Mouse (Mus musculus): ENCODE results near the gene Zswim5.

The Zswim5 gene

GRCm38 (mm10) chr4:116876995-116877728, at the start of gene Zswim5:
Gene Zswim5, plus strand, starts transcription at chr4:116877376.
- CTCF ChIA-PET, result interaction anchor here in 2 of 4 experiments (0.6 to 1.1 kb wide), 4 partner anchors 53 to 252 kb away, joined by 3 to 4 read pairs (median 3); no protein-coding TSS in a partner anchor
- POLR2A ChIA-PET, result interaction anchor here in 3 of 4 experiments (0.6 to 1.7 kb wide), 11 partner anchors 8 to 473 kb away, joined by 3 to 7 read pairs (median 3); partner anchors contain the start of genes Ccdc163 (in 1 of the 3) and Tesk2 (in 1 of the 3)

GRCm38 (mm10) chr4:116827819-116828218, 49.4 kb upstream of the Zswim5 start:
- ChIA-PET CTCF (interaction anchor here (0.6 to 2.5 kb wide), 38 partner anchors 11 to 724 kb away, joined by 3 to 34 read pairs (median 5); partner anchors contain the start of genes Hectd3 (in 2 of the 4), Mutyh (in 1 of the 4) and Toe1 (in 1 of the 4)), POLR2A (interaction anchor here in 3 of 4 experiments (0.6 to 1.8 kb wide), 18 partner anchors 12 to 392 kb away, joined by 3 to 8 read pairs (median 4); partner anchors contain the start of genes Prdx1 (in 1 of the 3) and Zswim5 (in 1 of the 3))

GRCm38 (mm10) chr4:116829364-116830069, 47.7 kb upstream of the Zswim5 start:
- CTCF ChIA-PET, result interaction anchor here in 2 of 4 experiments (0.7 to 1.7 kb wide), 5 partner anchors 37 to 317 kb away, joined by 3 to 11 read pairs (median 3); no protein-coding TSS in a partner anchor
- POLR2A ChIA-PET, result interaction anchor here in 3 of 4 experiments (0.6 to 1.7 kb wide), 12 partner anchors 10 to 360 kb away, joined by 3 to 10 read pairs (median 4); partner anchors contain the start of gene Tesk2 (in 1 of the 3)

- ChIA-PET POLR2A (interaction anchor here in 3 of 4 experiments (0.7 to 1.7 kb wide), 10 partner anchors 9 to 360 kb away, joined by 3 to 9 read pairs (median 4); partner anchors contain the start of gene Tesk2 (in 1 of the 3)), CTCF (interaction anchor here in 2 of 4 experiments (0.9 to 1.7 kb wide), 4 partner anchors 36 to 317 kb away, joined by 3 to 11 read pairs (median 4); no protein-coding TSS in a partner anchor)
These were observed 47.2 kb upstream of the Zswim5 start for GRCm38 (mm10) chr4:116830070-116830368.

GRCm38 (mm10) chr4:116838999-116839398, 38.2 kb upstream of the Zswim5 start:
- ChIA-PET POLR2A (interaction anchor here in 3 of 4 experiments (0.8 to 1.8 kb wide), 11 partner anchors 9 to 155 kb away, joined by 3 to 5 read pairs (median 3); partner anchors contain the start of genes Ccdc163 (in 1 of the 3), Mmachc (in 1 of the 3), Mutyh (in 1 of the 3) and Prdx1 (in 1 of the 3)), CTCF (interaction anchor here in 2 of 4 experiments (0.6 to 1.5 kb wide), 2 partner anchors 11 to 13 kb away, joined by 5 to 7 read pairs; no protein-coding TSS in a partner anchor)

- ChIA-PET CTCF (interaction anchor here in 1 of 4 experiments (1.5 kb wide), 1 partner anchor 163 kb away, joined by 4 read pairs; no protein-coding TSS in a partner anchor), POLR2A (interaction anchor here in 3 of 4 experiments (0.7 to 1.8 kb wide), 5 partner anchors 11 to 146 kb away, joined by 3 to 10 read pairs (median 3); partner anchors contain the start of genes Ccdc163 (in 1 of the 3) and Mmachc (in 1 of the 3))
These were observed 37.1 kb upstream of the Zswim5 start for GRCm38 (mm10) chr4:116840096-116840495.

GRCm38 (mm10) chr4:116840841-116841240, 36.3 kb upstream of the Zswim5 start:
- ChIA-PET CTCF (interaction anchor here in 3 of 4 experiments (0.6 to 1.5 kb wide), 3 partner anchors 111 to 552 kb away, joined by 3 to 4 read pairs (median 4); no protein-coding TSS in a partner anchor), POLR2A (interaction anchor here (0.6 to 1.1 kb wide), 13 partner anchors 11 to 676 kb away, joined by 3 to 10 read pairs (median 3); no protein-coding TSS in a partner anchor)

- POLR2A ChIA-PET, result interaction anchor here in 3 of 4 experiments (0.6 to 2.1 kb wide), 10 partner anchors 9 to 136 kb away, joined by 3 to 7 read pairs (median 4); partner anchors contain the start of genes Ccdc163 (in 1 of the 3), Mmachc (in 1 of the 3) and Tesk2 (in 1 of the 3)
- CTCF ChIA-PET, result interaction anchor here (0.5 to 1.5 kb wide), 13 partner anchors 9 to 883 kb away, joined by 3 to 7 read pairs (median 3); no protein-coding TSS in a partner anchor
These were observed 32.9 kb upstream of the Zswim5 start for GRCm38 (mm10) chr4:116844324-116844723.

- ChIA-PET CTCF (interaction anchor here in 2 of 4 experiments (0.6 kb wide), 3 partner anchors 10 to 216 kb away, joined by 4 to 7 read pairs (median 4); no protein-coding TSS in a partner anchor), POLR2A (interaction anchor here in 2 of 4 experiments (0.6 to 0.9 kb wide), 4 partner anchors 9 to 705 kb away, joined by 3 to 5 read pairs (median 4); no protein-coding TSS in a partner anchor)
These were observed 27.3 kb upstream of the Zswim5 start for GRCm38 (mm10) chr4:116849901-116850300.

- POLR2A ChIA-PET, result interaction anchor here in 3 of 4 experiments (0.6 to 1.6 kb wide), 9 partner anchors 8 to 279 kb away, joined by 3 to 4 read pairs (median 3); partner anchors contain the start of gene Plk3 (in 1 of the 3)
These were observed 22.9 kb upstream of the Zswim5 start for GRCm38 (mm10) chr4:116854286-116854685.

GRCm38 (mm10) chr4:116857203-116857602, 20.0 kb upstream of the Zswim5 start:
- CTCF ChIA-PET, result interaction anchor here in 2 of 4 experiments (0.6 kb wide), 2 partner anchors 263 to 366 kb away, joined by 3 read pairs; no protein-coding TSS in a partner anchor
- POLR2A ChIA-PET, result interaction anchor here in 1 of 4 experiments (0.7 kb wide), 1 partner anchor 617 kb away, joined by 3 read pairs; no protein-coding TSS in a partner anchor

More at GRCm38 (mm10) chr4:116854286-116854685, 22.9 kb upstream of the Zswim5 start:
- CTCF ChIA-PET, result interaction anchor here in 3 of 4 experiments (0.5 to 1.0 kb wide), 4 partner anchors 10 to 132 kb away, joined by 3 to 23 read pairs (median 4); no protein-coding TSS in a partner anchor

GRCm38 (mm10) chr4:116859711-116860110, 17.5 kb upstream of the Zswim5 start:
- CTCF ChIA-PET, result interaction anchor here in 1 of 4 experiments (0.6 kb wide), 1 partner anchor 9 kb away, joined by 4 read pairs; no protein-coding TSS in a partner anchor
- POLR2A ChIA-PET, result interaction anchor here in 2 of 4 experiments (0.6 kb wide), 2 partner anchors 16 to 151 kb away, joined by 3 read pairs; no protein-coding TSS in a partner anchor

GRCm38 (mm10) chr4:116862023-116862422, 15.2 kb upstream of the Zswim5 start:
- ChIA-PET POLR2A (interaction anchor here in 1 of 4 experiments (0.6 to 0.7 kb wide), 2 partner anchors 8 to 592 kb away, joined by 3 read pairs; no protein-coding TSS in a partner anchor), CTCF (interaction anchor here in 1 of 4 experiments (0.7 kb wide), 1 partner anchor 140 kb away, joined by 3 read pairs; no protein-coding TSS in a partner anchor)

- ChIA-PET POLR2A (interaction anchor here in 2 of 4 experiments (0.7 to 1.0 kb wide), 2 partner anchors 184 to 262 kb away, joined by 4 to 5 read pairs; partner anchors contain the start of gene Prdx1 (in 1 of the 2)), CTCF (no interaction called here)
These were observed 7.3 kb upstream of the Zswim5 start for GRCm38 (mm10) chr4:116869898-116870297.

- CTCF ChIA-PET, result no interaction called here
- POLR2A ChIA-PET, result interaction anchor here in 2 of 4 experiments (0.6 to 1.0 kb wide), 2 partner anchors 14 to 68 kb away, joined by 3 read pairs; no protein-coding TSS in a partner anchor
These were observed 2.6 kb upstream of the Zswim5 start for GRCm38 (mm10) chr4:116874595-116874994.

- ChIA-PET POLR2A (interaction anchor here in 3 of 4 experiments (0.8 to 1.7 kb wide), 8 partner anchors 12 to 243 kb away, joined by 3 to 5 read pairs (median 4); partner anchors contain the start of gene Tesk2 (in 1 of the 3)), CTCF (interaction anchor here in 2 of 4 experiments (0.6 to 1.1 kb wide), 3 partner anchors 52 to 252 kb away, joined by 3 to 4 read pairs (median 3); no protein-coding TSS in a partner anchor)
These were observed 564 bp upstream of the Zswim5 start for GRCm38 (mm10) chr4:116876630-116876994.

All from embryonic stem cell, embryonic (primary cell).